Mouse (Mus musculus) adrenal gland, postnatal 36 days (tissue): ENCODE results near the gene Agfg1. TPM values are rescaled to one million over a fixed set of nuclear protein-coding genes. Genes with fewer than 3 reads are reported as not detected.

Experiments used
- DNase-seq, 2 experiments: peaks; one replicate each; pipeline ENCODE4 v3.0.0; 2021; ENCODE audit warnings: mixed read lengths in 1 of 2
- total RNA-seq, 2 experiments: library from RNA; stranded (reverse); gene quantifications; 2 replicates each; pipeline ENCODE4 v1.2.3; 2021

Agfg1 gene
- total RNA-seq, 2 experiments from 2014 or later = 52.5 to 60.5 TPM

DNA sequence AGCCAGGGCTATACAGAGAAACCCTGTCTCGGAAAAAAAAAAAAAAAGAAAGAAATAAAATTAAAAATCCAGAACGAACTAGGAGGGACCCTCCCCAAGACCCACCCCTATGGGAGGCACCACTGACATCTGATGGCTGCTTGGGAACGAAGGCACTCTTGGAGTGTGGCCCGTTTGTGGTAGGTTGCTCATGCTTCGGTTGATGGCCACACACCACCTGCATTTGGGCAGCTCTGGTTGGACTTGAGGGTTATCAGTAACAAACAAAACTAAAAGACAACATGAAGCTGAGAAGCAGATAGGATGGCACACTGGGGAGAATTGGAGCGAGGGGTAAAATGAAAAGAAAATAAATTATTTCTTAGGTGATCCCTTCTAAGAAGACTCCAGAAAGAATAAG lies 15.1 kb upstream of the Agfg1 start:
- DNase-seq = no peak

DNA sequence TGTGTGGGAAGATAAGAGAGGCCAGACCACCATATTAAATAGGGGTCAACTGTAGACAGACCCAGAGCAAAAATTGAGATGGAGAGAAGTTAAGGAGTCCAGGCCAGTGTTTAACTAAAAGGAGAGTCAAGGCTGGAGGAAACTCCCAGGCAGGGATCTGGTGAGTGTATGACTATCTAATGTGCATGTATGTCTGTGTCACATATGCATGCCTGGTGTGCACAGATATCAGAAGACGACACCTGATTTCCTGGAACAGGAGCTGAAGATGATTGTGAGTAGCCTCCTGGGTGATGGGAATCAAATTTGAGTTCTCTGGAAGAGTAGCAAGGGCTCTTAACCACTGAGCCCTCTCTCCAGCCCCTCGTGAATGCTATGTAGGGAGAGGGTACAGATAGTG lies 14.0 kb upstream of the Agfg1 start:
- DNase-seq = no peak

DNA sequence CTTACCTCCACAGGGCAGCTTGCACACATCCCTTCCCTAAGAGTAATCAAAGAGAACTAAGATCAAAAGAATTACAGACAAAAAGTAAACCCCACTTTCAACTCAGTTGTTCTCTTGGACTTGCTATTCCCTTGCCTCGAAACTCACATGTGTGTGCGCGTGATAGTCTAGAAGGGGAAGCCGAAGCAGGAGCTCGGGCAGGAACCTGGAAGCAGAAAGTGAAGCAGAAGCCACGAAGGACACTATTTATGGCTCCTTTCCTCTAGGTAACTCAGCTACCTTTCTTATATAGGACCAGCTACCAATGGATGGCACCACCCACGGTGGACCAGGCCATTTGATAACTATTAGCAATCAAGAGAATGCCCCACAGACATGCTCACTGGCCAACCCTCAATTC lies 13.5 kb upstream of the Agfg1 start:
- no peak for DNase-seq

DNA sequence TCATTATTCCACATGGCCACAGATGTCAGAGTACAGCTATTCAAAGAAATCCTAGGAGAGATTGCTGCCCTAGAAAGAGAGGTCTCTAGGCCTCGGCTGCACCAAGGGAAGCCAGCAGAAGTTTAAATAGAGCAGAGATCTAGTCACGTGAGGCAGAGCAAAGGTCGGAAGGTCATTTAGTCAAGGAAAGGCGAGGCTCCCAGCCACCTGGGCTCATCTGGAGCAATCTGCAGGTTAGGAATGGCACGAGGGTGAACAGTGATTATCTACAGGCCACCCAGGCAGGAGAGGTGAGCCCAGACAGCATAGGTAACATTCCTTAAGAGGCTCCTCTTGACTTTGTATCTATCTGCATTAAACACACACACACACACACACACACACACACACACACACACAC lies 12.4 kb upstream of the Agfg1 start:
- no peak for DNase-seq

DNA sequence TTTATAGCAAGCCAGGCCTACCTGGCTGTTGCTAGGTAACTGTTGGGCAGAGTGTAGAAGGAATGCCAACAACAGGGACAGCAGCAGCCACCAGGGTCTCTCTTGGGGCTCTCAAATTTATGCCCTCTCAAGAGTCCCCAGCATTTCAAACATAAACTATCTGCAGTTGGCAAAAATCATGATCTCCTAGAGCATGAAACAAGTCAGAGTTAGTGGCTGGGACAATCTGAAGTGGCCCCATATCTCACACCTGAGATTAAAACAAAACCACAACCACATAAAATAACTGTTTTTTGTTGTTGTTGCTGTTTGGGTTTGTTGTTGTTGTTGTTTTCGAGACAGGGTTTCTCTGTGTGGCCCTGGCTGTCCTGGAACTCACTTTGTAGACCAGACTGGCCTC lies 8.5 kb upstream of the Agfg1 start:
- no peak for DNase-seq

DNA sequence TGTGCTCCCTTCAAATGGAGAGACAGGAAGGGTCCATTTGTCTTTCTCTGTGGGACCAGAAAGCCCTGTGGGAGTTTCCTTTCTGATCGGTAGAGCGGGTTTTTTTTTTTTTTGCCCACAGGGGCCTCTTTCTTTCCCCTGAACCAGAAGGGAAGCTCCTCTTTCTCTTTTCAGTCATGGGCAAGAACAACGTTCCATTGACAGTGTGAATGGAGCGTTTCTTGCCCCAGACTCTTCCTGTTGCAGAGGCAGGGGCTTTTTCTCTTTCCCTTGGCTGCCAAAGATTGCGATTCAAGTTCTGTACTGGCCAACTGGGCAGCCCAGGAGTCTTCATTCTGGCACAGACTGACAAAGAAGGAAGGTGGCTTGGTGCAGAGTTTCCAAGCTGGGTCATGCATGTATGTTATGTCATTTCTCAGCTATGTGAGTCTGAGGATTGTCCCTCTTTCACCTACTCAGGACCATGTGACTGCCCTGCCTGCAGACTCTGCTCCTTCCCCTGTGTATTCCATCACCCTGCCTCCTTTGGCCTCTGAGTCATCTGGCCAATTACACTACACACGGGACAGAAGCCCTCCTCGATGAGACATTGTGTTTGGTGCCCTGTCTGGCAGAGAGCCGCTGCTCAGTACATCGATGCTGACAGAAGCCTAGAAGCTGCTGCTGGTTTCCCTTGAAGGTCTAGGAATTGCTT lies 7.6 kb upstream of the Agfg1 start:
- DNase-seq = peak; percentile 61 to 70

DNA sequence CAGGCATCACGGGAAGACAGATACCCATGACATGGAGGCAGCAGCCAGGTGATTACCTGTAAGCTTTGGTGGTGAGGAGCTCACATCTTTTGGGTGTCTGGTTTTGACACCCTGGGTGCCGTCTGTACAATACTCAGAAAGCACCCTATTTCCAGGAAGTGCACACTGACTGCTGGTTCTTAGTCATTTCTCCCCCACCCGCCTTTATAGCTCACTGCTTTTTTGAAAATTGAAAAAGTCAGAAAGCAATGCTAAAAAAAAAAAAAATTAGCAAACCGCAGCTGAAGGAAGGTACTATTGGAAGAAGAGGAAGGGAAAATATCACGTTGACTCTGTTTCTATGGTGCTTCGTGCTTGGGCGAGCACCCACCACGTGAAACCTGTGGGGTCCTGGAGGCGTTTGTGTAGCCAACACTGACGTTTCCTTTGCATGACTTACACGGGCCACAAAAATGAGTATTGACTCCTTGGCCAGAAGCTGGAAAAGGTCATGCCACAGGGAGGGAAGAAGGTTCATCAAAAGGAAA lies 6.7 kb upstream of the Agfg1 start:
- DNase-seq = no peak

DNA sequence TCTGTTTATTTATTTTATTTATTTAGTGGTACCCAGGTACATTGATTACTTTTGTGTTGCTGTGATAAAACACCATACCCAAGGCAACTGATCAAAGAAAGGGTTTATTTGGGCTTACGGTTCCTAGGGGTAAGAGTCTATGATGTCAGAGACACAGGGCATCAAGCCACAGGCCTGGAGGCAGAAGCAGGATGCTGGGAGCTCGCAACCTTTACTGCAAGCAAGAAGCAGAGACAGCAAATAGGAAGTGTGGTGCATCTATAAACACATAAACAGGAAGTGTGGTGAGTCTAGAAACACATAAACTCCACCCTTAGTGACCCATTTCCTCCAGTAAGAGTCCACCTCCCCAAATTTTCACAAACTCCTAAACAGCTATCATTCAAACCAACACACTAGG lies 5.8 kb upstream of the Agfg1 start:
- DNase-seq = no peak

DNA sequence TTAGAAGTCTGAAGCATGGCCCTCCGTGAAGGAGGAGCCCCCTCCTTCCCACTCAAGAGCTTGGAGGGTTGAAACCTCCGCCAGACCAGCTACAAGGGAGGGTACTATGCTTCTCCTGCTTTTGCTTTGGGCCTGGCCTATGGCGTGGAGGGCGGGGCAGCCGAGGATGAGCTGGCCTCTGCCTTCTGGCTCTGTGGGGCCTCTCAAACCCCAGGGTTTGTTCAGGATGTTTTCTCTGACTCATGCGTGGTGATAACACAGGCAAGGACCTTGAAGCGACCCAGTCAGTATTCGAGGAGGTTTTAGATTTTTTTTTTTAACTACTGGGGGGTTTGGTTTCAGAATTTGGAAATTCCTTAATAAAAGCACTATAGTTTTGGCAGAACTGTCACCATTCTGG lies 4.7 kb upstream of the Agfg1 start:
- DNase-seq = peak; percentile 85 to 89

DNA sequence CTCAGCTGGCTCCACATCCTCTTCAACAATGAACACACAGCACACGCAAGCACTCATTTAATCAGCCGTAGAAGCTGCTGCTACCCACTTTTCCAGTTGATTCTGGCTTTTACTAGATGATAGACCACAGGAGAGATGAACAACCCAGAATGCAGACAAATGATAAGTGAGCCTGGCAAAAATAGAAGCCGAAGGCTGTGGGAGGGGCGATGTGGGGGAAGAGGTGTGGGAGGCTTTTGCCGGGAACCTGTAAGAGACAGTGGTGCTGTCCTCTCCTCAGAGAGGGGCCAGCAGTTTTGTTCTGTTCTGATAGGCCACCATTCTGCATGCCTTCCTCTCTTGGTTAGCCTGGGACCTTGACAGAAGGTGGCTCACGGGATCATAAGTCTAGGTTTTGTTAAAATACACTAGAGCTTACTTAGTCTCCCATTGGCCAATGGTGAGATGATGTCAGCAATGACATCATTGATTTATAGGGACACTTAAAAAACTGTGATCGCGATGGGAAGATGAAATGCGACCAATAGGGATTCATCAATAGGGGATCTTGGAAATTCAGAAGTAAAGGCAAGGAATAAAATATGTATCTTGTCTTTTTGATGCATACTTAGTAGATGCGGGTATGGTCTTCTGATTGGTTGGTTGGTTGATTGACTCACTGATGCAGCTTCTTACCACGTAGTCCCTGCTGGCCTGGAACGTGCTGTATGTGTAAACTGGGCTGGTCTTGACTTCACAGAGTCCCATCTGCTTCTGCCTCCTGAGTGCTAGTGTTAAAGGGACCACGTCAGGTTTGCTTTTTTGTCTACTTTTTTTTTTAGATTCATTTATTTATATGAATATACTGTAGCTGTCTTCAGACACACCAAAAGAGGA lies 2.7 kb upstream of the Agfg1 start:
- no peak for DNase-seq

DNA sequence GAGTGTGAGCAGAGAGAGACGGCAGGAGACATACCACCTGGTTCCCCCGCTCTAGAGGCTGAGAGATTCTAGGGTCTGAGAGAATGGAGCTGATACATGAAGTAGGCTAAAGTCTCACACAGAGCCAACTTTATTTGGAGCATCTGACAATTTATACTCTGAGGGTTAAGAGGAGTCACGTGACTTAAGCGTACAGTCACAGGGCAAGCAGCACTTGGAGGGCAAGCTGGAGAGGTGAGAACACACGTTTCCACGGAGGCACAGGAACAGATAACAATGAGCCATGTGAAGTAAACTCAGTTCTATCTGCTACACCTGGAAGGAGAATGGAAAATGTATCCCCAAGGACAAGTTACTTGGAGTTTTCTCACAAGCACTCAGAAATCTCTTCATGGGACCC lies 1.7 kb upstream of the Agfg1 start:
- no peak for DNase-seq

DNA sequence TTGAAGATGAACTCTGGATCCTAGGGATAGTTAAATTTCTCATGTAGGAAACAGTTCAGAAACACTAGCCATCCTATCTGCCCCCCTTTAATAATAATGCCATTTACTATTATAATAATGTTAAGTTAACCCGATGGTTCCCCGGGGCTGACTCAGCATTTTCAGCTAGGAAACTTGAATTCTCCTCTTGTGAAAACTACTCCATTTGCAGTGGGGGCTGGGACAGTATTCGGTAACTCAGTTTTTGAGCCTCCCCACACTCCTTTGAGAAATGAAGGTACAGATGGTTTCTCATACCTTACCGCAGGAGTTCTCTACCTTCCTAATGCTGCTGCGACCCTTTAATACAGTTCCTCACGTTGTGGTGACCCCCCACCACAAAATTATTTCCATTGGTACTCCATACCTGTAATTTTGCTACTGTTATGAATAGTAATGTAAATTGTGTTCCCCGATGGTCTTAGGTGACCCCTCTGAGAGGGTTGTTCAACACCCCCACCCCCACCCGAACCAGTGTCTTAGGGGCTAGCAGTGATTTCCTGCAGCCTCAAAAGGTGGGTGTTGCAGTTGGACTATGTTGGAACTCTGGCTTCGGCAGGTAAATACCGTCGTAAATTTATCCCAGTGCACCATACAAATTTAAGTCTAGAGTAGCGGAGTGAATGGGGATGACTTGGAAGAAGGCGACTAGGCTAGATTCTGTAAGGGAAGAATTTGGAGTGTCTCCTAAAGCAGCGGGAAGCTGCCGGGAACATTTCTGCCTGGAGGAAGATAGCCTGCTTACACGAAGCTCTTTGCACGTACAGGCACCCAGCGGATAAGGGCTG lies 601 bp upstream of the Agfg1 start:
- no peak for DNase-seq

DNA sequence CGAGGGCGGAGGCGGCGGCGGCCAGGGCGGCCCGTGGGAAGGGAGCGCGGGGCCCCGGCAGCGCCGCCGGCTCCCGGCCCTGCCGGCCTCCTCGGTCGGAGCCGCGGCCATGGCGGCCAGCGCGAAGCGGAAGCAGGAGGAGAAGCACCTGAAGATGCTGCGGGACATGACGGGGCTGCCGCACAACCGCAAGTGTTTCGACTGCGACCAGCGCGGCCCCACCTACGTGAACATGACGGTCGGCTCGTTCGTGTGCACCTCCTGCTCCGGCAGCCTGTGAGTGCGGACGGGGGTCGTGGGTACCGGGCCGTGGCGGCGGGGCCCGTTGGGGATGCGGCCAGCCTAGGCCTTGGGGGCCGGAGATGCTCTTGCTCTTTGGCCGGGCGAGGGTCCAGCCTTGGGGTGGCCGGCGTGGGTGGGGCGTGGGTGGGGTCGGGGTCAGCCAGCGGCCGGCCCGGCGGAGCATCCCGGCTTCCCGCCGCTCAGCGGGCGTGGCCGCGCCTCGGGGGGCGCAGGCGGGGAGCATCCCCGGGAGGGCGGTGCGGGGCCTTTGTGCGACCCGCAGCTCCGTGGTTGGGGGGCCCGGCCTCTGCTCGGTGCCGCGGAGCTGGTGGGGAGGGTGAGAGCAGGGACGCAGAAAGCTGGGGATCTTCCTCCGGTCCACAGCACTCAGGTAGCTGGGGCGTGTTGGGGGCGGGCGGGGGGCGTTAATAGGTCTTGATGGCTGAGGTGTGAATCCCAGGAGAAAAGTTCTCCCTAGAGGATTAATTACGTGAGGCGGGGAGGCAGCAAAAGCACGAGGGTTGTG lies 535 bp downstream of the Agfg1 start:
- DNase-seq = peak in 1 of 2 experiments; percentile 29

DNA sequence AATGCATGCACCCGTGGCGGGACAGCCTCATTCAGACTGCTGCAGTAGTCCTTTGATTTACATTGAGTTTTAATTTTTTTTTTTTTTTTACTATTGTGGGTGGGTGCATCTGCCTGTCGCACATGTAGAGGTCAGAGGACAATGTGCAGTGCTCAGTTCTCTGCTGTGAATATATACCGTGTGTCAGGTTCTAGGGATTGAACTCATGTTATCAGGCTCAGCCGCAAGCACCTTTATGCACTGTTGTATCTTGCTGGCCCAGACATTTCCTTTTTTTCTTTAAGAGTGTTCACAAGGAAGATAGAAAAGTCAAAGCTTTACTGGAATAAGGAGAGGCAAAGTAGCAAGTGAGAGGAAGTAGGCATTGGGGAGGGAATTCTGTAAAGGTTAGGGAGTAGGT lies 16.4 kb downstream of the Agfg1 start:
- no peak for DNase-seq

DNA sequence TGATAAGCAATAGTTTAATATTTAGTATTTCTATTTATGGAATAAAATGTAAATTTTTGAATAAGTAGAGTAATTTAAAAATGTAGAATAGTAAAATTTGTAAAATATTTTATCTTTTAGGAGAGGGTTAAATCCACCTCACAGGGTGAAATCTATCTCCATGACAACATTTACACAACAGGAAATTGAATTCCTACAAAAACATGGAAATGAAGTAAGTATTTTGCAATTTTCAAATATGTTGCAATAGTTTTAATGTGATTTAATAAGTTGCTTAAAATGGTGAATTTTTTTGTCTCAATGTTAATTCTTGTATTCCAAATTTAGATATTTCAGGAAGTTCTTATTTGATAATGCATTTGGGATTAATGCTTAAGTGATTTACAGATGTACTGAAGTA lies 19.0 kb downstream of the Agfg1 start:
- DNase-seq = no peak

DNA sequence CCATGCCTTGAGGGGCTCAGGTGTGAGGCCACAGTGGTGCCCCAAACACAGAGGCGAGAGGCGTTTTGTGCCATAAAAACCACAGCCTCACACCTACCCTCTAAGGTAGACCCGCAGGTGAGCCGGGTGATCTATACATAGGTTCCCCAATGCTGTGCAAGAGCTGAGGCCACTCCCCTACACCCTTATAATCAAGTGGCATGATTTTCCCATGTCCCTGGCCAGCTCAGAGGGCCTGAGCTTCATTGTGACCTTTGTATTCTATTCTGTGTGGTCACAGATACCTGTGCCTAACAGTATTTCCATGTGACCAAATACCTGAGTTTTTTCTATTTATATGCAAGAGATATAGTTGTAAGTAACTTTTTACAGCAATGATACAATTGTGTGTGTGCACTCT lies 21.1 kb downstream of the Agfg1 start:
- no peak for DNase-seq

DNA sequence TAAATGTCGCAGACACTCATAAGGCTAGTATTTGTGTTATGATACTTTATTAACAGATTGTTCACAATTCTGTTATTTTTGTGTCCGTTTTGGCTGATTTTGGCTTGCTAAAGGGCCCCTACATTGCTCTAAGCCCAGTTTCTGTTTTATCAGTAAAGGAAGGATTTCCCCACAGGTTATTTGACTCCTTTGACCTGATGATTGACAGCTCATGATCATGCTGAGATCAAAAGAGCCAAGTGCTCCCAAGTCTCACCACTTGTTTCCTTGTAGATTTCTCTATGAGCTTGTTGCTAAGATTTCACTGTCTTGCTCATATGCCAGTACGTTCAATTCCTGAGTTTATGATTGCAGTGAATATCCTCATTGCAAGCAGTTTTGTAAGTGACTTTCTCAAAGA lies 30.9 kb downstream of the Agfg1 start:
- no peak for DNase-seq

DNA sequence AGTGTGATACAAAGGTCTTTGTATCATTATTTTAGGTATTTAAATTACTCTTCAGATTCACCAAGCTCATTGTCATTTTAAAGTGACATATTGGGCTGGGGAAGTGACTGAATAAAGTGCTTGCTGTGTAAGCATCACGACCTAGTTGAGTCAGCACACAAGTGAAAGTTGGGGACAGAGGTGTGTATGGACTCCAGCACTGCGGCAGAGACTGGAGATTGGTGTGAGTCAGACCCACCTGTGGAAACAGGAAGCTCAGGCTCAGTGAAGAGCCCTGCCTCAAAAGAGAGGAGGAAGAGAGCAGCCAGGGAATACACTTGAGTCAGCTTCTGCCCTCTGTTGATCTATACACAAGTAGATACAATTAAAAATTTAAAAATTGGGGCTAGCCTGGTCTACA lies 39.9 kb downstream of the Agfg1 start:
- DNase-seq = no peak

DNA sequence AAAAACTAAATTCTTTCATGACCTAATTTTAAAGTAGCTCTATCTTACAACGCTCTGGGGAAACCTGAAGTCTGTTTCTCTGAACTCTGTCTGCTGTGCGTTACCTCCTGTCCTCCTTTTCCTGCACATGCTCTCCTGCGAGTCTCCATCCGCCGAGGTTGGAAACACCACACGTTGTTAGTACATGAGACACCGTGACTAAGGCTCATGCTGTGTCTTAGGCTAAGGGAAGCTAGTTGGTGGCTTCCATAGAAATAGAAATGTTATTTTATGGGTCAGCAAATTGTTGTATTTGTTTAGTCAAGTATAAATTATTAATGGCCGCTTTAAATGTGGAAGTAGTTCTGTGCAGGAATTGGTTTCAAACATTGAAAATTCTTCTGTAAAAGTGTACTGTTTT lies 40.9 kb downstream of the Agfg1 start:
- DNase-seq = no peak

DNA sequence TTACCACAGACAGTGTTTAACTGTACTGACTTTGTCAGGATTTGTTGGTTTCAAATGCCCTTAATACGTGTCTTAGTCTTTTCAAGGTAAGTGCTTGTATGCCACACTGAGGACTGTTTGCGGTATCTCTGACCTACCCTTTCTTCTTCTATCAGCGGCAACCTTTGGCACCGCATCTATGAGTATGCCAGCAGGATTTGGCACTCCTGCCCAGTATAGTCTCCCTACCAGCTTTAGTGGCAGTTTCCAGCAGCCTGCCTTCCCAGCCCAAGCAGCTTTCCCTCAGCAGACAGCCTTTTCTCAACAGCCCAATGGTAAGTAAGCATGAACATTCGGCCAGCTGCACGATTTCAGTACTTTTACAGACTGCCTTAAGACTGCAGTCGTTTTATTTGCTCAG lies 54.0 kb downstream of the Agfg1 start:
- no peak for DNase-seq

DNA sequence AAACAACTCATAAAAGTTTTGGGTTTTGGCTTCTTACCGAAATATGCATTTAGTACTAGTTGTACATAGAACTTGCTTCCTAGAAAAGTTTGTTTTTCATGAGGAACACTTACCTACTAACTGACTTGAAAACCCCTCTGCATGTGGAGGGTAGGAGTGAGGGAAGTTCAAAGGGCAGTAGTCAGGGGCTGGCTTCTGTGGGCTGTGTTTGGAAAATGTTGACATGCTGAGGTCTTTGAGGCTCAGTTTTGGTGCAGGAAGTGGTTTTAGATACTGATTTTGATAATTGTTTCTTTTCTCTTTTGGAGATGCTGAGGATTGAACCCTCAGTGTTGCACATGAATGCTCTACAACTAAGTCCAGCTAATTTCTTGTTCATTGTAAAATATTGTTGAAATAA lies 61.3 kb downstream of the Agfg1 start:
- no peak for DNase-seq

DNA sequence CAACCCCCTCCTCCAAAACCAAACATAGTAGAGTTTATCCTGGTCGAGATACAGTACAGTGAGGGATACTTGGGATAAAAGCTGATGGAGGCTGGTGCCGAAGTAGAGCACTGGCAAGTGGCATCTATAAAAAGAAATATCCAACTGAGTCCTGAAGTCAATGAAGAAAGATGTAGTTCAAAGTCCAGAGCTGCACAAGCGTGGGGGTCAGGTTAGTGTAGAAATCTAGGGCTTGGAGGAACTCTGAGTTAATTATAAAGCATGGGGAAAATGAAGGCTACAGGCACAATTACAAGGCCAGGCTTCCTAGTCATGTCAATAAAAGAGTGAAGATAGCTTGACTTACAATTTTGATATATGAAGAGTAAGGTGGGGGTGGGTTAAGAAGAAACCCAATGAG lies 61.9 kb downstream of the Agfg1 start:
- DNase-seq = no peak
